Mouse (Mus musculus) urinary bladder, postnatal 25 days (tissue): ENCODE measurements at regions not wholly inside any gene's neighbourhood (a gene's known extent, or its start where the extent isn't known, plus 50 kb on each side); places are given as distances from the start of the nearest gene placed in this dataset.
"Not testable (repeated sequence)": the region's sequence is repeated elsewhere in the genome, so short reads cannot be mapped to it uniquely, and the experiment has no call there.

ENCODE experiments used
- DNase-seq: peaks from one replicate; pipeline ENCODE4 v3.0.0; 2022; ENCODE audit warnings: low spot score

GRCm38 (mm10) chr9:115422786-115423185 lies 112.6 kb upstream of the Stt3b start:
- DNase-seq: no peak

- no peak for DNase-seq
These were observed 116.5 kb upstream of the Stt3b start for GRCm38 (mm10) chr9:115426682-115427081.

- DNase-seq: no peak
These were observed 120.0 kb upstream of the Stt3b start for GRCm38 (mm10) chr9:115430271-115430670.

GRCm38 (mm10) chr9:115434696-115435095 lies 124.5 kb upstream of the Stt3b start:
- DNase-seq: no peak

GRCm38 (mm10) chr9:115436301-115436700 lies 126.1 kb upstream of the Stt3b start:
- no peak for DNase-seq

GRCm38 (mm10) chr9:115438234-115438633 lies 128.0 kb upstream of the Stt3b start:
- DNase-seq: not testable (repeated sequence)

- DNase-seq: no peak
These were observed 136.5 kb upstream of the Stt3b start for GRCm38 (mm10) chr9:115446681-115447080.

GRCm38 (mm10) chr9:115450741-115451320 lies 140.6 kb upstream of the Stt3b start:
- no peak for DNase-seq

GRCm38 (mm10) chr9:115454771-115455170 lies 144.6 kb upstream of the Stt3b start:
- DNase-seq: no peak

GRCm38 (mm10) chr9:115456121-115456520 lies 145.9 kb upstream of the Stt3b start:
- no peak for DNase-seq

- no peak for DNase-seq
These were observed 146.4 kb upstream of the Stt3b start for GRCm38 (mm10) chr9:115456638-115457037.

GRCm38 (mm10) chr9:115457889-115458710 lies 147.9 kb upstream of the Stt3b start:
- no peak for DNase-seq

- DNase-seq: not testable (repeated sequence)
These were observed 148.9 kb upstream of the Stt3b start for GRCm38 (mm10) chr9:115459075-115459474.

GRCm38 (mm10) chr9:115465326-115465725 lies 155.1 kb upstream of the Stt3b start:
- DNase-seq: no peak

- no peak for DNase-seq
These were observed 158.4 kb upstream of the Stt3b start for GRCm38 (mm10) chr9:115468641-115469040.

- DNase-seq: no peak
These were observed 161.4 kb upstream of the Stt3b start for GRCm38 (mm10) chr9:115471582-115471981.

GRCm38 (mm10) chr9:115473037-115473436 lies 162.8 kb upstream of the Stt3b start:
- DNase-seq: no peak

GRCm38 (mm10) chr9:115473847-115474246 lies 163.6 kb upstream of the Stt3b start:
- DNase-seq: no peak

- no peak for DNase-seq
These were observed 164.1 kb upstream of the Stt3b start for GRCm38 (mm10) chr9:115474342-115474741.

- DNase-seq: no peak
These were observed 166.0 kb upstream of the Stt3b start for GRCm38 (mm10) chr9:115476205-115476604.

GRCm38 (mm10) chr9:115477556-115478220 lies 167.5 kb upstream of the Stt3b start:
- no peak for DNase-seq

- DNase-seq: no peak
These were observed 168.7 kb upstream of the Stt3b start for GRCm38 (mm10) chr9:115478946-115479345.

- DNase-seq: no peak
These were observed 171.0 kb upstream of the Stt3b start for GRCm38 (mm10) chr9:115481176-115481575.
